Mouse (Mus musculus) testis, adult 2 months (tissue): ENCODE measurements around the gene Prame. TPM values are rescaled to one million over a fixed set of nuclear protein-coding genes. Genes with fewer than 3 reads are reported as not detected.
"Not testable (repeated sequence)": the region's sequence is repeated elsewhere in the genome, so short reads cannot be mapped to it uniquely, and the experiment has no call there.

ENCODE experiments used
- H3K27ac ChIP-seq: fragments of 200-500 bp; 2 replicates; pipeline ENCODE4 v1.5.1; 2012; ENCODE audit warnings: low read depth, low read length; ENCODE audit not compliant: control insufficient read depth, insufficient read depth
- H3K27me3 ChIP-seq: fragments of 200-500 bp; 2 replicates; pipeline ENCODE4 v1.6.1; 2012; ENCODE audit warnings: mild to moderate bottlenecking, low read length, moderate library complexity; ENCODE audit not compliant: control insufficient read depth, insufficient read depth
- H3K36me3 ChIP-seq: fragments of 200-500 bp; 2 replicates; pipeline ENCODE4 v1.6.1; 2012; ENCODE audit warnings: mild to moderate bottlenecking, low read length; ENCODE audit not compliant: control insufficient read depth, insufficient read depth
- H3K4me1 ChIP-seq: fragments of 200-500 bp; 2 replicates; pipeline ENCODE4 v1.6.1; 2012; ENCODE audit warnings: low read length; ENCODE audit not compliant: control insufficient read depth, insufficient read depth
- H3K4me3 ChIP-seq: fragments of 200-500 bp; 2 replicates; pipeline ENCODE4 v1.5.1; 2012; ENCODE audit warnings: low read depth, mild to moderate bottlenecking, low read length, moderate library complexity, mixed read lengths; ENCODE audit not compliant: control insufficient read depth
- CTCF ChIP-seq: fragments of 200-500 bp; IDR thresholded peaks from 2 replicates; pipeline ENCODE4 v1.5.1; 2012; ENCODE audit warnings: low read depth, mild to moderate bottlenecking, inconsistent platforms, low read length, moderate library complexity; ENCODE audit not compliant: control insufficient read depth, insufficient read depth, insufficient replicate concordance
- POLR2A ChIP-seq: fragments of 200-500 bp; IDR thresholded peaks from 2 replicates; pipeline ENCODE4 v1.6.1; 2012; ENCODE audit warnings: low read depth, mild to moderate bottlenecking, inconsistent platforms, low read length, moderate library complexity; ENCODE audit not compliant: control insufficient read depth
- polyA plus RNA-seq: library from polyadenylated mRNA; depleted of rRNA; stranded (reverse); fragments of >200 nt; gene quantifications from 2 replicates; pipeline ENCODE4 v1.2.3, GENCODE M21; 2012; rRNA removed

Prame gene
- polyA plus RNA-seq, result 8.3 and 11.8 TPM in 2 replicates

GRCm38 (mm10) chrX:135627605-135628004 lies at the start of gene Prame:
Gene Prame (minus strand): TSS chrX:135627705.
- H3K36me3 ChIP-seq, result no peaks in the 10 kb centered on the region
- H3K4me3 ChIP-seq, result peak within 1 kb of the TSS; percentile 40; the same call in 1 of the 2 replicates
- peak within 1 kb of the TSS; percentile 87 for H3K27ac ChIP-seq
- TF ChIP-seq CTCF, result no peak
- no peaks in the 10 kb centered on the region for H3K4me1 ChIP-seq
- H3K27me3 ChIP-seq, result no peaks in the 10 kb centered on the region

- H3K4me3 ChIP-seq, result no peak overlapping the region
- H3K36me3 ChIP-seq, result no peaks in the 10 kb centered on the region
- no peak for TF ChIP-seq CTCF
- no peak for TF ChIP-seq POLR2A
- H3K4me1 ChIP-seq, result no peaks in the 10 kb centered on the region
- H3K27me3 ChIP-seq, result no peaks in the 10 kb centered on the region
- no peak overlapping the region for H3K27ac ChIP-seq
These were observed 24.8 kb upstream of the Prame start for GRCm38 (mm10) chrX:135652173-135652772.

- not testable (repeated sequence) for H3K27ac ChIP-seq, H3K27me3 ChIP-seq, H3K4me3 ChIP-seq, H3K36me3 ChIP-seq, H3K4me1 ChIP-seq
These were observed 26.0 kb downstream of the Prame start for GRCm38 (mm10) chrX:135601298-135602029.

- no peak within 1 kb of the TSS for H3K4me3 ChIP-seq
- TF ChIP-seq CTCF, result no peak
- TF ChIP-seq POLR2A, result no peak
- H3K36me3 ChIP-seq, result no peaks in the 10 kb centered on the region
- H3K4me1 ChIP-seq, result no peaks in the 10 kb centered on the region; the same call in 1 of the 2 replicates
- H3K27me3 ChIP-seq, result no peaks in the 10 kb centered on the region
- no peak within 1 kb of the TSS for H3K27ac ChIP-seq
These were observed 28.8 kb downstream of the Prame start, which contains the start of gene Nxf7 for GRCm38 (mm10) chrX:135598677-135599076. Gene Nxf7 (minus strand): TSS chrX:135598777.

- TF ChIP-seq POLR2A, result no peak
- TF ChIP-seq CTCF, result no peak
- no peaks in the 10 kb centered on the region for H3K36me3 ChIP-seq
- H3K27me3 ChIP-seq, result no peaks in the 10 kb centered on the region
- no peak overlapping the region for H3K27ac ChIP-seq
- no peaks in the 10 kb centered on the region; the same call in 1 of the 2 replicates for H3K4me1 ChIP-seq
- H3K4me3 ChIP-seq, result no peak overlapping the region
These were observed 29.4 kb downstream of the Prame start for GRCm38 (mm10) chrX:135598096-135598495.

GRCm38 (mm10) chrX:135576412-135576811 lies 51.1 kb downstream of the Prame start:
- Histone ChIP-seq H3K4me1 (no peaks in the 10 kb centered on the region), H3K36me3 (no peaks in the 10 kb centered on the region), H3K4me3 (no peak overlapping the region), H3K27me3 (no peaks in the 10 kb centered on the region), H3K27ac (no peak overlapping the region)
- no peak for TF ChIP-seq CTCF
- no peak for TF ChIP-seq POLR2A

GRCm38 (mm10) chrX:135574958-135575628 lies 52.4 kb downstream of the Prame start:
- H3K36me3 ChIP-seq, H3K27me3 ChIP-seq, H3K27ac ChIP-seq: not testable (repeated sequence)

GRCm38 (mm10) chrX:135574261-135574957 lies 53.1 kb downstream of the Prame start:
- not testable (repeated sequence) for H3K4me1 ChIP-seq, H3K27ac ChIP-seq, H3K4me3 ChIP-seq, H3K27me3 ChIP-seq, H3K36me3 ChIP-seq

More at GRCm38 (mm10) chrX:135574958-135575628, 52.4 kb downstream of the Prame start:
- H3K4me1 ChIP-seq, H3K4me3 ChIP-seq: not testable (repeated sequence)
